Mouse (Mus musculus) liver, embryonic 12.5 days (tissue): ENCODE measurements around the gene Mkln1. TPM values are rescaled to one million over a fixed set of nuclear protein-coding genes. Genes with fewer than 3 reads are reported as not detected.

ENCODE experiments used
- ATAC-seq: fragments of 200-750 bp; cut with Nextera tagmentation; 2 replicates; pipeline ENCODE4 v1.8.0; 2017; ENCODE audit warnings: moderate number of reproducible peaks, mild to moderate bottlenecking, moderate library complexity
- H3K27ac ChIP-seq: fragments of 300-500 bp; sonication (generic); 2 replicates; pipeline ENCODE4 v1.5.1; 2016; ENCODE audit warnings: mild to moderate bottlenecking
- H3K27me3 ChIP-seq: fragments of 300-500 bp; sonication (generic); replicated peaks from 2 replicates; pipeline ENCODE4 v1.6.1; 2016; ENCODE audit warnings: mild to moderate bottlenecking, moderate library complexity
- H3K36me3 ChIP-seq: fragments of 300-500 bp; sonication (generic); 2 replicates; pipeline ENCODE4 v1.6.1; 2016; ENCODE audit warnings: mild to moderate bottlenecking, moderate library complexity
- H3K4me1 ChIP-seq: fragments of 300-500 bp; sonication (generic); 2 replicates; pipeline ENCODE4 v1.6.1; 2016
- H3K4me2 ChIP-seq: fragments of 300-500 bp; sonication (generic); 2 replicates; pipeline ENCODE4 v1.6.1; 2016; ENCODE audit warnings: mild to moderate bottlenecking, moderate library complexity
- H3K4me3 ChIP-seq: fragments of 300-500 bp; sonication (generic); 2 replicates; pipeline ENCODE4 v1.5.1; 2016; ENCODE audit warnings: mild to moderate bottlenecking, moderate library complexity
- H3K9ac ChIP-seq: fragments of 300-500 bp; sonication (generic); 2 replicates; pipeline ENCODE4 v1.6.1; 2016; ENCODE audit warnings: mild to moderate bottlenecking, moderate library complexity
- H3K9me3 ChIP-seq: fragments of 300-500 bp; sonication (generic); replicated peaks from 2 replicates; pipeline ENCODE4 v1.6.1; 2016; ENCODE audit warnings: mild to moderate bottlenecking, moderate library complexity
- WGBS: fragments of 180-500 bp; shearing (Covaris S2); methylation state at CpG from one replicate; pipeline ENCODE4 v1.1.7; 2016; ENCODE audit not compliant: insufficient replicate concordance; 5-methylcytosine and 5-hydroxymethylcytosine counted together
- polyA plus RNA-seq: library from polyadenylated mRNA; unstranded; fragments of >200 nt; fragmentation: Nextera tagmentation; extraction: Ambion mirVana; gene quantifications from 2 replicates; pipeline ENCODE4 v1.2.1, GENCODE M21; 2016

Mkln1 gene
- polyA plus RNA-seq, 1 experiment from 2014 or later: 175 TPM

DNA sequence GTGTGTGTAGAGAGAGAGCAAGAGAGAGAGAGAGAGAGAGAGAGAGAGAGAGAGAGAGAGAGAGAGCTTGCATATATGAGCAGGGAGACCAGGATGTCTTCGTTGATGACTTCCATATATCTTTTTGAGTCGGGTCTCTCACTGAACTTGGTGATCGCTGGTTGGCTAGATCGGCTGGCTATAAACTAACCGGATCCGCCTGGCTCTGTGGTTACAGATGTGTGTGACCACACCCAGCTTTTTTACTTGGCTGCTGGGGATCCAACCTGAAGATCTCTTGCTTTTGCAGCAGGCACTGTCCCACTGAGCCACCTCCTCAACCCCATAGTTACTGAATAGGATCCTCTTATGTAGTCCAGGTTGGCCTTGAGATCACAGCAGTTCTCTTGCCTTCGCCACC lies 15.5 kb upstream of the Mkln1 start:
- Histone ChIP-seq H3K27me3 (no peaks in the 10 kb centered on the region), H3K9me3 (no peaks in the 10 kb centered on the region), H3K4me1 (peaks cover 7% of the 10 kb centered on the region; the same call in 1 of the 2 replicates), H3K9ac (no peak overlapping the region), H3K4me3 (no peak overlapping the region), H3K4me2 (no peak overlapping the region), H3K36me3 (no peaks in the 10 kb centered on the region), H3K27ac (no peak overlapping the region)
- WGBS: 63% methylated on average over 7 of the region's 7 CpGs
- no peak for ATAC-seq

DNA sequence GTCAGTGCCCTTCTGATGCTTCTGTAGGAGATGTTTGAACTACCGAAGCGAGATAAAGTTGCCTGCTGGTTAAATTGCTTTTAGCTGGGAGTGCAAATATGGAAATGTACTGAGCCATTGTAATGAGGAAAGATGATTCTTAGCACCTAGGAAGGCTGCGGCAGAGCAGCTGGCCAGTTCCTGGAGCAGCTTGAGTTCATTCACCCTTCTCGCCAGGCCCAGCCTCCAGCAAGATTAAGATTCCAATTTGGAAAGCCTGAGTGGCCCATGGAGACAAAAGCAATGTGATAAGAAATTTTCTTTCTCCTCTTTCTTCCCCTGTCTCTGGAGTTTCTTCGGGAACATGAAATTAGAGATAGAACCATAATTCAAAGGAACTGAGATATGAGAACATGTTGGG lies 13.7 kb upstream of the Mkln1 start:
- no peak overlapping the region for H3K9ac ChIP-seq
- ATAC-seq: no peak
- no peaks in the 10 kb centered on the region for H3K9me3 ChIP-seq
- H3K36me3 ChIP-seq: no peaks in the 10 kb centered on the region
- 64% methylated on average over 5 of the region's 5 CpGs for WGBS
- no peak overlapping the region for H3K4me2 ChIP-seq
- H3K27ac ChIP-seq: no peak overlapping the region
- H3K4me1 ChIP-seq: peaks cover 7% of the 10 kb centered on the region; the same call in 1 of the 2 replicates
- no peaks in the 10 kb centered on the region for H3K27me3 ChIP-seq
- H3K4me3 ChIP-seq: no peak overlapping the region

DNA sequence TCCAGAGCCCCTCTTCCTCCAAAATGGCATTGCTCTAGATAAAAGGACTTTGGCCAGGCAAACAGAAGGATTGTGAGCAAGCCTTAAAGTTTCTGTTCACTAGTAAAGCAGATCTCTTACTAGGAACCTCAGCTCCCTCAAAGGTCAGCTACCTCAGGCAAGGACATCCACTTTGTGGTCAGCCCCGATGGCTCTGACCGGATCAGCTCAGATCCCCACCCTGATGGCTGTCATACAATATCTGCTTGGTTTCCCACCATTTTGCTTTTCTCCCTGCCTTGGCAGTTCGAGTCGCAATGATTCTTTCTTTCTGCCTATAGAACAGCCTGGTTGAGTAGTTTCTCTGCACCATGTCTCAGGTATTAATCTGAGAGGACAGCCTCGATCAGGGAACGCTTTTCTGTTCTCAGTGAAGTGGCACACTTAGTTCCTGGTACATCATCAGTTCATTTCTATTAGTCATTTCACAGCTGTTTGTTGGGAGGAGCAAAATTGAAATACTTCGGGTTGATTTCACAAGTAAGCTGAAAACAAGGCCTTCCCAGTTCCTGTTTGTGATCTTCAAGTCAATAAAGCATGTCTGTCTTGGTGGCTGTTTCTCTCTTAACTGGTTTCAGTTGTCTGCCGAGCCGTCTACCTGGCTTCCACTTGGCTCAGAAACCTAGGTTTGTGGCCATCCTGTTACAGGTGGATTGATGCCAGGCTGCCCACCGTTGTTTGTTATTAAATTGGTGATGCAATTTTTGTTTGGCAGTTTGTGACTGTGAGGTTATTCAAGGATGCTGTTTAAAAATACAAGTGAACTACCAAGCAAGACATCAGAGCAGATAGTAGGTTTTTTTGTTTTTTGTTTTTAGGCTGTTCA lies 13.0 kb upstream of the Mkln1 start:
- Histone ChIP-seq H3K27ac (no peak overlapping the region), H3K4me3 (no peak overlapping the region), H3K27me3 (no peaks in the 10 kb centered on the region), H3K36me3 (no peaks in the 10 kb centered on the region), H3K4me1 (peaks cover 9% of the 10 kb centered on the region; the same call in 1 of the 2 replicates), H3K9ac (no peak overlapping the region), H3K4me2 (no peak overlapping the region), H3K9me3 (no peaks in the 10 kb centered on the region)
- ATAC-seq: no peak
- WGBS: 79% methylated on average over 10 of the region's 10 CpGs

DNA sequence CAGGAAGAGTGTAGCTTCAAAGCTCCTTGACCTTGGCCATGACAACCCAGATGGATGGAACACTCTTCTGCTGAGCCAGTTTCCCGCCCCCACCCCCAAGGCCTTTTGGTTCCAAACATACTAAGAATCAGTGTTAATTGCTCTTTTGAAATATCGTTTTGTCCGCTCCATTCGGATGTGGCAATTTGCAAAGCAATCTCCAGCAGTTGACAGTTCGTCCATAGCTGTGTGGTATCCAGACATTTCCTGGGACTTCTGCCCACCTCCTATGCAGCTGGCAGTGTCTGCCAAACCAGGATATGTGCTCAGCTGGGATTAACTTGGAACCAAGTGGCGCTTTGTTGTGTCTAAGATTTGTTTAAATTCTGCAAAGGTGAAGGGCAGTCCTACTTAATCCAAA lies 8.8 kb upstream of the Mkln1 start:
- Histone ChIP-seq H3K9ac (no peak overlapping the region), H3K27me3 (no peaks in the 10 kb centered on the region), H3K4me3 (no peak overlapping the region), H3K4me1 (0 out of 2 replicates have a peak, but pooled peaks cover 4% of the 10 kb centered on the region), H3K9me3 (no peaks in the 10 kb centered on the region), H3K4me2 (no peak overlapping the region), H3K27ac (no peak overlapping the region), H3K36me3 (no peaks in the 10 kb centered on the region)
- ATAC-seq: no peak
- 80% methylated on average over 6 of the region's 6 CpGs for WGBS

DNA sequence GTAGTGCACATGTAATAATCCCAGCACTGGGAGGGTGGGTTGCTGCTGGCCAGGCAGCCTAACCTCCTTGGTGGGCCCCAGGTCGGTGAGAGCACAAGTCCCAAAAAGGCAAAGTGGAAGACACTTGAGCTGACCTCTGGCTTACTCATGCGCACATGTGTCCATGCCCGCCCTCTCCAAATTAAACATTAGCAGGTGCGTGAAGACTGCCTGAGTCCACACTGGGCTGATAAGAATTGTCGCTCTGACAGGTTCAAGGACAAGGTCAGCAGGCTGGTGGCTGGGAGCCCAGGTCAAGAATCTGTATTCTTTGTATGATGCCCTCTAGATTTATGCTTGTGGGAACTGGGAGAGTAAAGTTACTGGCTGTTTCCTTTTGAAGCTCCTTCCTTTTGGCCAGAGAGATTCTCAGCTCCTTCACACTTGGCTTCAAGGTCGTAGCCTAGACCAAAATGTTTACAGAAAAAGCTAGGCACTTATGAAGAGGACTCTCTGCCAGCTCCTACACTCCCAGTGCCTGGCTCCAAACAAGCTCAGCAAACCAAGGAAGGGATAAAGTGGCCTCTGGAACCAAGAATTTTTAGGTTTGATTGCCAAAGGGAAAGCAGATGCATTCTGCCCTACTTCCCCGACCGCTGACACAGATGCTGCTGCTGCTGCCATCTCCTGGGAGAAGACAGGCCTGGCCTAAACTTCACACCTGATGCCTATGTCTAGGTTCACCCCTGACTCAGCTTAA lies 8.1 kb upstream of the Mkln1 start:
- no peak overlapping the region for H3K27ac ChIP-seq
- no peak overlapping the region for H3K9ac ChIP-seq
- no peak overlapping the region for H3K4me3 ChIP-seq
- no peaks in the 10 kb centered on the region for H3K36me3 ChIP-seq
- 69% methylated on average over 8 of the region's 8 CpGs for whole genome bisulfite sequencing
- no peaks in the 10 kb centered on the region for H3K27me3 ChIP-seq
- H3K4me2 ChIP-seq: no peak overlapping the region
- H3K4me1 ChIP-seq: peaks cover 5% of the 10 kb centered on the region; the same call in 1 of the 2 replicates
- ATAC-seq: no peak
- no peaks in the 10 kb centered on the region for H3K9me3 ChIP-seq

DNA sequence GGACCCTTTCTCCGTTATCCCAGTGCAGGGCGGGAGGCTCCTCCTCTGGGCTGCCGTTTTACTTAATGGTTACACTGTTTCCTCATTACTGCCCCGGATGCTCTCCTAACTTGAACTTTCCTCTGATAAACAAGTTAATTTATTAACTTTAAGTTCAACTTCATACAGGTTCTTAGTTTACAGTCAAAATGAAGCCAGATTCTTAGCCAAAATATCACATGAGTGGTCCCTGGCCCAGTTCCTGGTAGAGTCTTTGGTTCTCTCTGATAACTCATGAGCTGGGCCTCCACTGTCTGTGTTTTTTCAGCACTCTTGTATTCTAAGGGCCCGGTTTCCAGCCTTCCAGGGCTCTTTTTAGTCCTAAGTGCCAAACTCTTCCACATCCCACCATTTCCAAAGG lies 5.7 kb upstream of the Mkln1 start:
- no peak overlapping the region for H3K4me2 ChIP-seq

DNA sequence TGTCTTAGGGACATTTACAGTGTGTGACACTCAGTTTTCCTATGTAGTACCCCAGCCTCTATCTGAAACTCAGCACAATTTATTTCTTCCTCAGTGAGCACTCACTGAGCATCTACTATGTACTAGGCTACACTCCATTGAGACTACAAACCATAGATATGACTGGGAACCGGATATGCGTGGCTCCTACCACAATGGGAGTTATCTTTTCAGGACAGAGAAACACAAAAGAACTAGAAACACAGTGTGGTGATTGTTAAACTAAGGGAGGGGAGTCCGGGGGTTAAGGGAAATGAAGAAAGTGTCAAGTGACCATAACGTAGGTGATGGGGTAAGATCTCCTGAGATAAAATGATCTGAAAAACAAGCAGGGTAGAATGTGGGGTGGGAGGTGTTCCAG lies 2.4 kb upstream of the Mkln1 start:
- Histone ChIP-seq H3K9me3 (no peaks in the 10 kb centered on the region), H3K4me1 (peaks cover 45% of the 10 kb centered on the region), H3K4me3 (no peak overlapping the region), H3K27me3 (no peaks in the 10 kb centered on the region), H3K4me2 (no peak overlapping the region), H3K9ac (no peak overlapping the region), H3K27ac (no peak overlapping the region), H3K36me3 (no peaks in the 10 kb centered on the region)
- WGBS: 25% methylated on average over 4 of the region's 4 CpGs
- ATAC-seq: no peak

More for the DNA sequence above, 5.7 kb upstream of the Mkln1 start:
- Histone ChIP-seq H3K9ac (no peak overlapping the region), H3K27me3 (no peaks in the 10 kb centered on the region), H3K27ac (no peak overlapping the region), H3K36me3 (no peaks in the 10 kb centered on the region), H3K9me3 (no peaks in the 10 kb centered on the region), H3K4me3 (no peak overlapping the region), H3K4me1 (peaks cover 28% of the 10 kb centered on the region)
- ATAC-seq: no peak
- 80% methylated on average over 5 of the region's 5 CpGs for WGBS

DNA sequence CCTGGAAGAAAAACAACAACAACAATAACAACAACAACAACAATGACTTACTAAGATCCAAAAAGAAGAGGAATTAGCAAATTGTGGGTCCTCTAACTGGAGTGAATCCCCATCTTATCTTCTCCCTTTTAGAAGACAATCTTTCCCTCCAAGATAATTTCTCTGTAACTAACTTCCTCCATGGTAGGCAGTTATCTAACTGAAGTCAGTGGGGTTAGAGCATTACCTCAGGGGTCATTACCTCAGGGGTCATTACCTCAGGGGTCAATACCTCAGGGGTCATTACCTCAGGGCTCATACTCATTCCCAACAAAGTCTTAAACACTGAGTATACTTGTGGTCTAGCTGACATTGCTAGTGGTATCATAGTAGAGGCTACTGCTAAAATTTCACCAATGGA lies 1.2 kb upstream of the Mkln1 start:
- Histone ChIP-seq H3K27me3 (no peaks in the 10 kb centered on the region), H3K27ac (peak overlapping the region; percentile 92), H3K9ac (0 out of 2 replicates have a peak overlapping the region, but pooled peaks have one; percentile 100), H3K4me3 (no peak overlapping the region), H3K4me1 (peaks cover 54% of the 10 kb centered on the region), H3K36me3 (0 out of 2 replicates have a peak, but pooled peaks cover under 1% of the 10 kb centered on the region), H3K4me2 (peak overlapping the region; percentile 87), H3K9me3 (no peaks in the 10 kb centered on the region)
- no peak for ATAC-seq

DNA sequence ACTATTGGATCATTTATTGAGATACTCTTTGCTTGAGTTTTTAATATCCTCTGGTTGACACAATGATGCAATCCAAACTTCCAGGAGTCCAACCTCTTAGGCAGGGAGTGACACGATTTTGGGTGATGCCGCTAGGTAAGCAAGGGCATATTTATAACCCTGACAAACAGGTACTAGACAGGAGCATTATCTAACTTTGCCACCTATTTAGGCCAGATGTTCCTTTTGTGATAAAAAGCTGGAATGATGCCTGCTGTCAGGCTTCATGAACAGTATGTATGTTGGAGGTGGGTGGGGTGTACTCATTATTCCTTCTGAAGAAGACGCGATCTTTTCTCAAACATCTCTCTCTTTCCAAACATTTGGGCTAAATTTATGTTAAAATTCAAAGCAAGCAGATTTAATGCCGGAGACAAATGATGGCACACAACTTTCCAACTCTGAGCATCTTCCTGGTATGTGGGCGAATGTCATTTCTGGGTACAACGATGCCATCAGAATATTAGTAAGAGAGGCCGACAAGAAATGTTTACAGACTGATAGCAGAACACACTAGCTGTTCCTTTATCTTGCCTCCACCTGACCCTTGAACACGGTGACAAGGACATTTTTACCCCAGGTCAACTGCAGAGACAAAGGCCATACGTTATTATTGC lies 632 bp upstream of the Mkln1 start:
- Histone ChIP-seq H3K27ac (peak overlapping the region; percentile 92), H3K4me1 (peaks cover 58% of the 10 kb centered on the region)

DNA sequence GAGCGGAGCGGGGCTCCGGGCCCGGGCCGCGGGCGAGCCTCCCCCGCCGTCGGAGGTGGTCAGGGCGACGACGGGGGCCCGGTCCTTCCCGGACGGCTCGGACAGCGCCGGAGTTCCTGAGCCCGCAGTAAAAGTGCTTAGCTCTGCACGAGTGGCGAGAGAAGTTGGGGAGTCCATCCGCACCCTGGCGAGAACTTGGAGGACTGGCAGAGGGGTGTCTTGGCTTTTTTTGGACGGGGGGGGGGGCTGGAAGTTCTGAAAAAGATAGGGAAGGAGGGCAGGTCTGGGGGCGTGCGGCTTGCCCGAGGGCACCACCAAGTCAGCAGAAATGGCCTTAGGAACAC lies 643 bp downstream of the Mkln1 start:
- Histone ChIP-seq H3K36me3 (0 out of 2 replicates have a peak, but pooled peaks cover 3% of the 10 kb centered on the region), H3K9me3 (no peaks in the 10 kb centered on the region), H3K27me3 (no peaks in the 10 kb centered on the region), H3K27ac (peak overlapping the region; percentile 92), H3K4me2 (peak overlapping the region; percentile 87), H3K4me3 (peak overlapping the region; percentile 99), H3K9ac (peak overlapping the region; percentile 100), H3K4me1 (peaks cover 66% of the 10 kb centered on the region)
- under 1% methylated on average over 28 of the region's 28 CpGs for WGBS
- ATAC-seq: peak; percentile 3; the same call in 1 of the 2 replicates

More for the DNA sequence above, 632 bp upstream of the Mkln1 start:
- H3K9me3 ChIP-seq: no peaks in the 10 kb centered on the region
- H3K4me2 ChIP-seq: peak overlapping the region; percentile 87
- ATAC-seq: peak; percentile 62
- 0 out of 2 replicates have a peak, but pooled peaks cover 3% of the 10 kb centered on the region for H3K36me3 ChIP-seq
- H3K27me3 ChIP-seq: no peaks in the 10 kb centered on the region
- 33% methylated on average over 10 of the region's 10 CpGs for WGBS
- peak overlapping the region; percentile 99 for H3K4me3 ChIP-seq
- H3K9ac ChIP-seq: peak overlapping the region; percentile 100

DNA sequence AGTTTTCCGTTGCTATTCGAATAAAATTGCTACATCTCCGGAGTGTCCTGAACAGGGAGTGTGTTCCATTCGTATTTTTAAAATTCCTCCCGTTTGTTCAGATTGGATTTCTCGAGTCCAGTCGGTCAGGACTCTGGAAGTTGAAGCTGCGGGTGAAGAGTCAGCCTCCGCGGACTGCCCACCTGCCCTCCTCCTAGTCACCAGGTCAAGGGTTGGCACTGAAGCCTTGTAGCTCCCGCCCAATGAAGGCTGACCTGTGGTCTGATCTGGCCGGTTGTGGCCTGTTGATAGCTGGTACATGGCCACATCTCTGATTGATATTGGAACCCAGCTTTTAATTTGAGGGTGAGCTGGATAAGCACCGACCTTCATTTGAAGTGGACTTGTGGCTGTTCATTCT lies 1.0 kb downstream of the Mkln1 start:
- 1% methylated on average over 13 of the region's 13 CpGs for WGBS

More for the DNA sequence above, 1.0 kb downstream of the Mkln1 start:
- peak overlapping the region; percentile 99 for H3K4me3 ChIP-seq
- 0 out of 2 replicates have a peak, but pooled peaks cover 3% of the 10 kb centered on the region for H3K36me3 ChIP-seq
- ATAC-seq: 0 out of 2 replicates have a peak, but pooled peaks have one; percentile 19
- H3K9me3 ChIP-seq: no peaks in the 10 kb centered on the region
- peaks cover 70% of the 10 kb centered on the region for H3K4me1 ChIP-seq
- no peaks in the 10 kb centered on the region for H3K27me3 ChIP-seq
- H3K27ac ChIP-seq: peak overlapping the region; percentile 92
- peak overlapping the region; percentile 87 for H3K4me2 ChIP-seq
- H3K9ac ChIP-seq: peak overlapping the region; percentile 100
